Mouse (Mus musculus): Measurements from ENCODE around the gene Tas2r107.

DNA sequence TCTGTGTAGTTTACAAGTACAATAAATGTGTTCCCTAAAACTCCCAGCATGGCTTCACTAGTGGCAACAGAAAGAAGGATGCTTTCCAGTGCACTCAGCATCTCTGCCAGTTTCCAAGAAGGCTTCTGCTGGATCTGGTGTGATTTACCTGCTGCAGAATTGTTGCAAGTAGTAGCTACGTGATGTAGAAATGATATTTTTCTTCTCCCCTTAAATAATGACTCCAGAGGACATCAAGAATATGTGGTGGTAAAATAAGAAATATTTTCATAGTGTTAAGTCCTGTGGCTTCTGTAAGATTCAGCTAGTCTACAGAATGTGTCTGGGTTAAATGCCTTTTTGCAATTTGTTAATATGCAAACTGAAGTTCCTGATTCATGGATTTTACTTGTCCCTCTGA, 25.7 kb upstream of the Tas2r107 start, which contains the start of gene Tas2r104:
- no peak for TF ChIP-seq CTCF (IDR thresholded peaks at IDR 0.05; ENCODE audit: low read depth, low read length)
- TF ChIP-seq POLR2A (IDR thresholded peaks at IDR 0.05; ENCODE audit: borderline replicate concordance, low read depth, low read length): no peak
